Comparison of ENCODE assay signal across 9 mouse cellular contexts in genomic region chr12:69501346-69501730, GRCm38 (mm10).
DNase-seq lines count a peak whose midpoint lies in the region; ATAC-seq and TF ChIP-seq lines count a peak whose summit lies in the region.
"Had no signal": no experiment of that assay in that cellular context is flagged by ENCODE, and none has a peak within 500 bp of the region (broad histone marks: within the 10 kb centered on the region; RNA-seq: fewer than 3 reads in every experiment).

No protein-coding gene starts in this region.

- H3K79me2 ChIP-seq in myocyte (ENCODE audit: control insufficient read depth, insufficient read depth) = peaks cover 6% of the 10 kb centered on the region

- 0 out of 2 replicates have a peak overlapping the region, but pooled peaks have one; percentile 5 for H3K4me2 ChIP-seq in kidney, postnatal 0 days (ENCODE audit: low read length)
- H3K4me2 ChIP-seq in embryonic facial prominence, embryonic 14.5 days (ENCODE audit: low read depth, low read length) = peak overlapping the region; percentile 49
- H3K4me2 ChIP-seq in hindbrain, embryonic 16.5 days (ENCODE audit: low read length) = peak overlapping the region; percentile 37
- H3K4me2 ChIP-seq in myocyte (ENCODE audit: low read depth) = peak overlapping the region; percentile 91

- H3ac ChIP-seq in myocyte (ENCODE audit: control insufficient read depth, insufficient read length) = no peak overlapping the region

- peak overlapping the region; percentile 91 for H3K27ac ChIP-seq in kidney, postnatal 0 days
- H3K27ac ChIP-seq in embryonic facial prominence, embryonic 14.5 days (replicated peaks; ENCODE audit: low read depth, low read length) = peak overlapping the region; percentile 98
- peak overlapping the region; percentile 78 for H3K27ac ChIP-seq in hindbrain, embryonic 16.5 days (ENCODE audit: low read depth, low read length)

- DNase-seq in kidney, postnatal 0 days (ENCODE audit: low spot score) = no peak
- no peak for DNase-seq in kidney, postnatal 14 days
- no peak for DNase-seq in embryonic facial prominence, embryonic 14.5 days (ENCODE audit: low spot score)
- DNase-seq in embryo, embryonic 10.5 days (ENCODE audit: low spot score) = no peak
- DNase-seq in MN1 (ENCODE audit: low spot score) = no peak
- DNase-seq in cerebellum, adult 11 months = no peak

- ATAC-seq in kidney, postnatal 0 days (replicated peaks; ENCODE audit: low FRiP score, low read depth) = no peak
- no peak for ATAC-seq in embryonic facial prominence, embryonic 14.5 days (ENCODE audit: low read depth)
- ATAC-seq in hindbrain, embryonic 16.5 days = no peak

- WGBS in kidney, postnatal 0 days = 41% methylated on average over 2 of the region's 2 CpGs
- WGBS in embryonic facial prominence, embryonic 14.5 days = 12% methylated on average over 2 of the region's 2 CpGs
- WGBS in hindbrain, embryonic 16.5 days = 28% methylated on average over 2 of the region's 2 CpGs

- H3K36me3 ChIP-seq in kidney, postnatal 0 days (ENCODE audit: insufficient read depth, low read length) = no peaks in the 10 kb centered on the region
- H3K36me3 ChIP-seq in embryonic facial prominence, embryonic 14.5 days (ENCODE audit: control insufficient read depth, insufficient read depth, low read length) = no peaks in the 10 kb centered on the region
- H3K36me3 ChIP-seq in hindbrain, embryonic 16.5 days (ENCODE audit: control insufficient read depth, insufficient read depth, low read length) = no peaks in the 10 kb centered on the region
- no peaks in the 10 kb centered on the region for H3K36me3 ChIP-seq in myocyte (ENCODE audit: control insufficient read depth, insufficient read depth)
- H3K36me3 ChIP-seq: G1E had no signal

- H3K27me3 ChIP-seq in kidney, postnatal 0 days (ENCODE audit: insufficient read depth, low read length) = no peaks in the 10 kb centered on the region
- no peaks in the 10 kb centered on the region for H3K27me3 ChIP-seq in embryonic facial prominence, embryonic 14.5 days (replicated peaks; ENCODE audit: control insufficient read depth, insufficient read depth, low read length)
- H3K27me3 ChIP-seq in hindbrain, embryonic 16.5 days (replicated peaks; ENCODE audit: control insufficient read depth, insufficient read depth, low read length) = no peaks in the 10 kb centered on the region
- H3K27me3 ChIP-seq in myocyte (ENCODE audit: control insufficient read depth, insufficient read depth, insufficient read length) = no peaks in the 10 kb centered on the region

- peaks cover 18% of the 10 kb centered on the region for H3K4me1 ChIP-seq in kidney, postnatal 0 days (replicated peaks; ENCODE audit: insufficient read depth, low read length)
- H3K4me1 ChIP-seq in embryonic facial prominence, embryonic 14.5 days (ENCODE audit: control insufficient read depth, insufficient read depth, low read length) = peaks cover 46% of the 10 kb centered on the region
- H3K4me1 ChIP-seq in hindbrain, embryonic 16.5 days (ENCODE audit: control insufficient read depth, insufficient read depth, low read depth, low read length) = peaks cover 21% of the 10 kb centered on the region

- no peaks in the 10 kb centered on the region for H3K9me3 ChIP-seq in kidney, postnatal 0 days (replicated peaks; ENCODE audit: low read length)
- H3K9me3 ChIP-seq in embryonic facial prominence, embryonic 14.5 days (ENCODE audit: control insufficient read depth, low read length) = no peaks in the 10 kb centered on the region
- no peaks in the 10 kb centered on the region for H3K9me3 ChIP-seq in hindbrain, embryonic 16.5 days (ENCODE audit: control insufficient read depth, low read length)
- H3K9me3 ChIP-seq: G1E had no signal

- TF ChIP-seq POLR2A in myocyte (IDR thresholded peaks at IDR 0.05; ENCODE audit: insufficient read length, low read depth) = no peak

- no peak for TF ChIP-seq CTCF in kidney, postnatal 0 days (IDR thresholded peaks at IDR 0.05; ENCODE audit: low read depth)

- H3K9ac ChIP-seq in kidney, postnatal 0 days (ENCODE audit: low read depth, low read length) = no peak overlapping the region
- no peak overlapping the region; the same call in 1 of the 2 replicates for H3K9ac ChIP-seq in embryonic facial prominence, embryonic 14.5 days (ENCODE audit: low read depth, low read length)
- H3K9ac ChIP-seq in hindbrain, embryonic 16.5 days (ENCODE audit: low read depth, low read length) = no peak overlapping the region

- H3K4me3 ChIP-seq in kidney, postnatal 0 days (replicated peaks; ENCODE audit: low read depth, low read length) = no peak overlapping the region
- no peak overlapping the region for H3K4me3 ChIP-seq in embryonic facial prominence, embryonic 14.5 days (ENCODE audit: low read depth, low read length)
- H3K4me3 ChIP-seq in hindbrain, embryonic 16.5 days (ENCODE audit: low read length) = no peak overlapping the region
- no peak overlapping the region for H3K4me3 ChIP-seq in myocyte

TF ChIP-seq in myocyte, 11 proteins besides CTCF, POLR2A, EP300 and RAD21:
- TF ChIP-seq E2F4 (IDR thresholded peaks at IDR 0.05; ENCODE audit: insufficient read depth) = no peak
- TF ChIP-seq SRF (IDR thresholded peaks at IDR 0.05; ENCODE audit: control insufficient read depth, insufficient read length, low read depth) = no peak

Comparison
In these comparisons a context has a peak if more than half of its experiments do, and no peak if none do; other contexts are left out.
1. H3K4me2 ChIP-seq: peak in every context shown above with its lines; median percentile 91 in myocyte; 49 in embryonic facial prominence, embryonic 14.5 days; 37 in hindbrain, embryonic 16.5 days; 5 in kidney, postnatal 0 days.